Mouse (Mus musculus): ENCODE measurements around the gene Gas2.

DNA sequence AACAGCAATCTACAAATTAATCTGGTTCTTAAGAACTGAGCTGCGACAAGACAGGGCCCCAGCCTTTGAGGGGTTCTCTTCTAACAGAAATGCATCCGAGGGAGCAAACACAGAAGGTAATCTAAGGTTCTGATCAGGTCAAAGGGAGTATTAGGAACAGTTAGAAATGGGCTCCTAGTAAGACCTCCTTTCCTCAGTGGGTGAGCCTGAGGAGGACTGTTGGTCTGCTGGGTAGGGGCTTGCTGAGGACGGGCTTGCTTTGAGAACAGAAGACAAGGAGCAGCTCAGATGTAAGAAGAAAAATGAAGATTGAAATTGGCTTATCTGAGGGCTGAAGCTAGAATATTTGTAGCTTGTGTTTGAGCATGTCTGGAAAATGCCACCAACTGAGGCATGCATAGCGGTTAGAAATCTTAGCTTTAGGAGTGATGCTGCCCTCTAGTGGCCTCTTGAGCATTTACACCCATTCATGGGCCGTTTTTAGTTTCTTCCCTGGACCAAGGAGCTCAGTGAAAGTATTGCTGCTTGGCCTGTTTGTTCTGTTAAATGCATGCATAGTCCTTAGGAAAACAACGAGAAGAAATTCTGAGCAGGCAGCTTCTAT is 110.5 kb downstream of the Gas2 start:
- TF ChIP-seq POLR2A (IDR thresholded peaks at IDR 0.05; ENCODE audit: insufficient read depth, low read depth, low read length) (no peak), CTCF (IDR thresholded peaks at IDR 0.05) (peak; percentile 93)
